Mouse (Mus musculus): ENCODE data around the gene Ghrhr.

GRCm38 (mm10) chr6:55370831-55371230 lies 5.3 kb upstream of the Ghrhr start:
- TF ChIP-seq POLR2A (IDR thresholded peaks at IDR 0.05; ENCODE audit: borderline replicate concordance, control insufficient read depth, low read depth, low read length), result no peak
- TF ChIP-seq CTCF (IDR thresholded peaks at IDR 0.05; ENCODE audit: control insufficient read depth, insufficient read depth, low read length), result no peak

Data from bone marrow, adult 2 months (tissue).